Mouse (Mus musculus) midbrain, embryonic 14.5 days (tissue): ENCODE measurements around the gene Eml1. TPM values are rescaled to one million over a fixed set of nuclear protein-coding genes. Genes with fewer than 3 reads are reported as not detected.

Experiments used
- ATAC-seq: fragments of 200-750 bp; cut with Nextera tagmentation; 2 replicates; pipeline ENCODE4 v1.8.0; 2017; ENCODE audit warnings: moderate number of reproducible peaks, moderate library complexity; ENCODE audit not compliant: low FRiP score, low TSS enrichment
- DNase-seq: peaks from one replicate; pipeline ENCODE4 v3.0.0-alpha.2; 2015
- H3K27ac ChIP-seq: fragments of 300-500 bp; sonication (generic); replicated peaks from 2 replicates; pipeline ENCODE4 v1.5.1; 2014; ENCODE audit warnings: mild to moderate bottlenecking, low read depth, low read length, moderate library complexity
- H3K27me3 ChIP-seq: fragments of 300-500 bp; sonication (generic); 2 replicates; pipeline ENCODE4 v1.6.1; 2014; ENCODE audit warnings: low read length, control low read depth, mixed read lengths; ENCODE audit not compliant: control insufficient read depth, insufficient read depth
- H3K36me3 ChIP-seq: fragments of 300-500 bp; sonication (generic); 2 replicates; pipeline ENCODE4 v1.6.1; 2014; ENCODE audit warnings: low read length, control low read depth; ENCODE audit not compliant: control insufficient read depth, insufficient read depth
- H3K4me1 ChIP-seq: fragments of 300-500 bp; sonication (generic); 2 replicates; pipeline ENCODE4 v1.6.1; 2014; ENCODE audit warnings: mild to moderate bottlenecking, antibody characterized with exemption, low read length, control low read depth; ENCODE audit not compliant: control insufficient read depth, insufficient read depth
- H3K4me2 ChIP-seq: fragments of 300-500 bp; sonication (generic); 2 replicates; pipeline ENCODE4 v1.6.1; 2014; ENCODE audit warnings: mild to moderate bottlenecking, low read length, moderate library complexity
- H3K4me3 ChIP-seq: fragments of 300-500 bp; sonication (generic); replicated peaks from 2 replicates; pipeline ENCODE4 v1.5.1; 2014; ENCODE audit warnings: low read depth, low read length
- H3K9ac ChIP-seq: fragments of 300-500 bp; sonication (generic); replicated peaks from 2 replicates; pipeline ENCODE4 v1.6.1; 2014; ENCODE audit warnings: mild to moderate bottlenecking, low read length, moderate library complexity
- H3K9me3 ChIP-seq: fragments of 300-500 bp; sonication (generic); 2 replicates; pipeline ENCODE4 v1.6.1; 2016; ENCODE audit warnings: low read length, control low read depth, mixed read lengths; ENCODE audit not compliant: control insufficient read depth
- WGBS: fragments of 180-500 bp; shearing (Covaris S2); extraction: QIAGEN DNeasy Blood & Tissue Kit; methylation state at CpG from one replicate; pipeline ENCODE4 v1.1.7; 2014; 5-methylcytosine and 5-hydroxymethylcytosine counted together
- polyA plus RNA-seq: library from polyadenylated mRNA; unstranded; fragments of >200 nt; fragmentation: Nextera tagmentation; extraction: Ambion mirVana; gene quantifications from 2 replicates; pipeline ENCODE4 v1.2.1, GENCODE M21; 2014

The Eml1 gene
- polyA plus RNA-seq, 1 experiment from 2014 or later = 49.3 TPM

GRCm38 (mm10) chr12:108365868-108366267 lies 4.9 kb upstream of the Eml1 start:
- DNase-seq (no peak), ATAC-seq (no peak)
- no peaks in the 10 kb centered on the region for H3K36me3 ChIP-seq
- no peak overlapping the region for H3K4me3 ChIP-seq
- H3K9ac ChIP-seq = no peak overlapping the region
- no peaks in the 10 kb centered on the region for H3K27me3 ChIP-seq
- H3K4me1 ChIP-seq = no peaks in the 10 kb centered on the region; the same call in 1 of the 2 replicates
- H3K9me3 ChIP-seq = no peaks in the 10 kb centered on the region
- no peak overlapping the region for H3K4me2 ChIP-seq
- no peak overlapping the region for H3K27ac ChIP-seq
- 75% methylated on average over 7 of the region's 7 CpGs for WGBS

- Histone ChIP-seq H3K9ac (no peak overlapping the region), H3K36me3 (no peaks in the 10 kb centered on the region), H3K4me1 (no peaks in the 10 kb centered on the region; the same call in 1 of the 2 replicates), H3K27ac (no peak overlapping the region), H3K27me3 (no peaks in the 10 kb centered on the region), H3K4me2 (no peak overlapping the region), H3K9me3 (no peaks in the 10 kb centered on the region), H3K4me3 (no peak overlapping the region)
- 82% methylated on average over 2 of the region's 2 CpGs for WGBS
- ATAC-seq = no peak
- no peak for DNase-seq
Measured at GRCm38 (mm10) chr12:108367909-108368308, 2.8 kb upstream of the Eml1 start.

- Histone ChIP-seq H3K4me3 (no peak overlapping the region), H3K27me3 (no peaks in the 10 kb centered on the region), H3K9ac (no peak overlapping the region), H3K4me1 (no peaks in the 10 kb centered on the region; the same call in 1 of the 2 replicates), H3K36me3 (no peaks in the 10 kb centered on the region), H3K27ac (no peak overlapping the region), H3K9me3 (no peaks in the 10 kb centered on the region), H3K4me2 (no peak overlapping the region)
- 63% methylated on average over 5 of the region's 5 CpGs for WGBS
- no peak for DNase-seq
- ATAC-seq = no peak
Measured at GRCm38 (mm10) chr12:108368921-108369320, 1.8 kb upstream of the Eml1 start.

GRCm38 (mm10) chr12:108371429-108371765 lies 640 bp downstream of the Eml1 start:
- Histone ChIP-seq H3K4me2 (no peak overlapping the region), H3K4me3 (no peak overlapping the region), H3K27ac (no peak overlapping the region), H3K4me1 (no peaks in the 10 kb centered on the region), H3K9me3 (no peaks in the 10 kb centered on the region), H3K27me3 (no peaks in the 10 kb centered on the region), H3K9ac (no peak overlapping the region), H3K36me3 (no peaks in the 10 kb centered on the region)
- 65% methylated on average over 6 of the region's 6 CpGs for WGBS
- no peak for ATAC-seq
- no peak for DNase-seq

GRCm38 (mm10) chr12:108372241-108372640 lies 1.5 kb downstream of the Eml1 start:
- H3K36me3 ChIP-seq = no peaks in the 10 kb centered on the region
- whole genome bisulfite sequencing = 67% methylated on average over 17 of the region's 17 CpGs
- H3K4me1 ChIP-seq = no peaks in the 10 kb centered on the region
- no peak overlapping the region for H3K27ac ChIP-seq
- ATAC-seq = no peak
- no peaks in the 10 kb centered on the region for H3K27me3 ChIP-seq
- H3K9me3 ChIP-seq = no peaks in the 10 kb centered on the region
- DNase-seq = no peak
- H3K9ac ChIP-seq = no peak overlapping the region
- no peak overlapping the region for H3K4me3 ChIP-seq
- H3K4me2 ChIP-seq = no peak overlapping the region

- no peaks in the 10 kb centered on the region for H3K27me3 ChIP-seq
- no peak overlapping the region for H3K27ac ChIP-seq
- no peaks in the 10 kb centered on the region for H3K36me3 ChIP-seq
- DNase-seq (no peak), ATAC-seq (no peak)
- no peaks in the 10 kb centered on the region for H3K4me1 ChIP-seq
- H3K4me3 ChIP-seq = no peak overlapping the region
- no peaks in the 10 kb centered on the region for H3K9me3 ChIP-seq
- H3K9ac ChIP-seq = no peak overlapping the region
- no peak overlapping the region for H3K4me2 ChIP-seq
- 82% methylated on average over 9 of the region's 9 CpGs for WGBS
Measured at GRCm38 (mm10) chr12:108373611-108374010, 2.9 kb downstream of the Eml1 start.

GRCm38 (mm10) chr12:108374689-108375088 lies 3.9 kb downstream of the Eml1 start:
- Histone ChIP-seq H3K36me3 (no peaks in the 10 kb centered on the region), H3K9ac (no peak overlapping the region), H3K27ac (no peak overlapping the region), H3K4me1 (no peaks in the 10 kb centered on the region), H3K9me3 (no peaks in the 10 kb centered on the region), H3K4me2 (no peak overlapping the region), H3K4me3 (no peak overlapping the region), H3K27me3 (no peaks in the 10 kb centered on the region)
- 79% methylated on average over 8 of the region's 8 CpGs for WGBS
- no peak for DNase-seq
- ATAC-seq = no peak

- no peak for ATAC-seq
- no peak for DNase-seq
Measured at GRCm38 (mm10) chr12:108378379-108379133, 7.8 kb downstream of the Eml1 start.

GRCm38 (mm10) chr12:108386476-108387232 lies 15.9 kb downstream of the Eml1 start:
- ATAC-seq (peak; percentile 31), DNase-seq (peak; percentile 76)
- peaks cover 4% of the 10 kb centered on the region; the same call in 1 of the 2 replicates for H3K4me1 ChIP-seq
- no peak overlapping the region for H3K27ac ChIP-seq
- no peak overlapping the region for H3K9ac ChIP-seq
- H3K4me2 ChIP-seq = no peak overlapping the region
- no peaks in the 10 kb centered on the region for H3K36me3 ChIP-seq
- no peaks in the 10 kb centered on the region for H3K27me3 ChIP-seq
- WGBS = 51% methylated on average over 13 of the region's 13 CpGs
- no peaks in the 10 kb centered on the region for H3K9me3 ChIP-seq
- no peak overlapping the region for H3K4me3 ChIP-seq

More at GRCm38 (mm10) chr12:108378379-108379133, 7.8 kb downstream of the Eml1 start:
- H3K4me1 ChIP-seq = no peaks in the 10 kb centered on the region
- no peak overlapping the region for H3K4me3 ChIP-seq
- H3K9ac ChIP-seq = no peak overlapping the region
- WGBS = 81% methylated on average over 13 of the region's 13 CpGs
- no peaks in the 10 kb centered on the region for H3K9me3 ChIP-seq
- H3K27me3 ChIP-seq = no peaks in the 10 kb centered on the region
- H3K27ac ChIP-seq = no peak overlapping the region
- no peak overlapping the region for H3K4me2 ChIP-seq
- no peaks in the 10 kb centered on the region for H3K36me3 ChIP-seq
